20 mouse cellular contexts compared by ENCODE assay signal in the genomic region with DNA sequence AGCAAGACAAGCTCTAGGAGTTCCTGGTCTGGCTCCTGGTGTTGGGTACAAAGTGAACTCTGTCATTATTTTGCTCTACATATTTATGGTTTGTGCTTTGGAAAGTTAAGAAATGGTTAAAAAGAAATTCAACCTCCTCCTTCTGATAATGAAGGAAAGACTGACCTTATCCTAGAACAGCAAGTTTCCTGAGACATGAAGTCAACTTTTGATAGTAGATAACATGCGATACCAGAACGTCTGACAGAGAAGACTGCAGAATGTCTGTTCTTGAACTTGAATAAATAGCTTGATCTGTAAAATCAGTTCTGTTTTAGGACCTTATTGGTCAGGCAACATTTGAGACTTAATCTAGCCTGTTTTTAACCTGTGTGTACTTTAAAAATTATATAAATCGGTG. TPM values are rescaled to one million over a fixed set of nuclear protein-coding genes. Genes with fewer than 3 reads are reported as not detected.
"Had no signal": no experiment of that assay in that cellular context is flagged by ENCODE, and none has a peak within 500 bp of the region (broad histone marks: within the 10 kb centered on the region; RNA-seq: fewer than 3 reads in every experiment).

No protein-coding gene starts in this region.

- H3K4me1 ChIP-seq: limb, embryonic 12.5 days; midbrain, embryonic 12.5 days; midbrain, embryonic 15.5 days; neural tube, embryonic 12.5 days; neural tube, embryonic 15.5 days; stomach, embryonic 15.5 days had no signal

- H3K4me2 ChIP-seq: limb, embryonic 12.5 days; limb, embryonic 15.5 days; lung, embryonic 14.5 days; midbrain, embryonic 12.5 days; midbrain, embryonic 15.5 days; neural tube, embryonic 12.5 days; neural tube, embryonic 15.5 days; stomach, embryonic 15.5 days had no signal

- H3K27me3 ChIP-seq: limb, embryonic 12.5 days; limb, embryonic 15.5 days; midbrain, embryonic 12.5 days; midbrain, embryonic 15.5 days; neural tube, embryonic 12.5 days; neural tube, embryonic 15.5 days; stomach, embryonic 15.5 days had no signal

- H3K4me3 ChIP-seq: layer of hippocampus, adult 2 months; limb, embryonic 12.5 days; limb, embryonic 15.5 days; megakaryocyte, embryonic 14.5 days; midbrain, embryonic 12.5 days; midbrain, embryonic 15.5 days; neural tube, embryonic 12.5 days; neural tube, embryonic 15.5 days; stomach, embryonic 15.5 days had no signal

- H3K9ac ChIP-seq: limb, embryonic 12.5 days; limb, embryonic 15.5 days; lung, embryonic 14.5 days; midbrain, embryonic 12.5 days; midbrain, embryonic 15.5 days; neural tube, embryonic 12.5 days; neural tube, embryonic 15.5 days; stomach, embryonic 15.5 days had no signal

- H3K27ac ChIP-seq: kidney, postnatal 0 days; layer of hippocampus, adult 2 months; limb, embryonic 12.5 days; limb, embryonic 15.5 days; macrophage; midbrain, embryonic 12.5 days; midbrain, embryonic 15.5 days; neural tube, embryonic 12.5 days; neural tube, embryonic 15.5 days; stomach, embryonic 15.5 days had no signal

- ATAC-seq: intestine, postnatal 0 days; midbrain, embryonic 15.5 days had no signal

- DNase-seq: kidney, adult 2 months; kidney, postnatal 25 days; layer of hippocampus, adult 9-11 months; left cerebral cortex, postnatal 4 days; lung, embryonic 14.5 days; right cerebral cortex, postnatal 25 days; spleen, adult 18-20 months; thymus, postnatal 25 days had no signal

- H3K9me3 ChIP-seq: limb, embryonic 12.5 days; limb, embryonic 15.5 days; megakaryocyte, embryonic 14.5 days; midbrain, embryonic 12.5 days; midbrain, embryonic 15.5 days; neural tube, embryonic 12.5 days; neural tube, embryonic 15.5 days; stomach, embryonic 15.5 days had no signal

- H3K36me3 ChIP-seq: limb, embryonic 12.5 days; limb, embryonic 15.5 days; midbrain, embryonic 12.5 days; midbrain, embryonic 15.5 days; neural tube, embryonic 12.5 days; neural tube, embryonic 15.5 days; stomach, embryonic 15.5 days had no signal

RNA-seq across cellular contexts. Expression of gene Fgf2, which starts 21.5 kb away (rescaled TPM):
- polyA plus RNA-seq: macrophage had no signal
